Mouse (Mus musculus) megakaryocyte, embryonic 14.5 days (primary cell): Measurements from ENCODE around the gene Zswim5.

Experiments
- FLI1 ChIP-seq: IDR thresholded peaks from 2 replicates; pipeline ENCODE4 v1.6.1; 2012; ENCODE audit warnings: low read length, inconsistent platforms, mixed read lengths
- GATA1 ChIP-seq: IDR thresholded peaks from 3 replicates; pipeline ENCODE4 v1.6.1; 2012; ENCODE audit warnings: mixed read lengths, low read length, inconsistent platforms, borderline replicate concordance

DNA sequence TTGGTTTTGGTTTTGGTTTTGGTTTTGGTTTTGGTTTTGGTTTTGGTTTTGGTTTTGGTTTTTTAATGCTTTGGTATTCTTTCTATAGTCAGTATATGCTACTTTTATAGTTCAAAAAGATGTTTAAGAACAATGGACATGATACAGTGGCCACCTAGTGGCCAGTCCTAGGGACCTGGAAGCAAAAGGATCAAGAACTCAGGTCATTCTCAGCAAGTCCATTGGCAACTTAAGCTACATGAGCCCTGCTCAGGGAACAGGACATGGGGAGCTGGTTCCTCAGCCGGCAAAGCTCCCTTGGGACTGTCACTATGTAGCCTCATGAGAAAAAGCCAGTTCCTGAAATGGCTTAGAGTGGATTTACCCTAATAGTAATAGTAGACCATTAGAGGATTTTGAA, 74.5 kb downstream of the Zswim5 start:
- no peak for TF ChIP-seq GATA1
- no peak for TF ChIP-seq FLI1
